In genomic region chr5:144558481-144558880, GRCm38 (mm10) we compare ENCODE assay signal across 32 mouse cellular contexts. TPM values are rescaled to one million over a fixed set of nuclear protein-coding genes. Genes with fewer than 3 reads are reported as not detected.
DNase-seq lines count a peak whose midpoint lies in the region; ATAC-seq and TF ChIP-seq lines count a peak whose summit lies in the region.
"Had no signal": no experiment of that assay in that cellular context is flagged by ENCODE, and none has a peak within 500 bp of the region (broad histone marks: within the 10 kb centered on the region; RNA-seq: fewer than 3 reads in every experiment).

No protein-coding gene starts in this region.

- no peak overlapping the region for H3K4me2 ChIP-seq in hindbrain, embryonic 14.5 days (replicated peaks)
- H3K4me2 ChIP-seq in hindbrain, embryonic 11.5 days (replicated peaks; ENCODE audit: low read depth, low read length): no peak overlapping the region
- no peak overlapping the region for H3K4me2 ChIP-seq in midbrain, postnatal 0 days (ENCODE audit: low read depth, low read length, poor library complexity, severe bottlenecking)
- no peak overlapping the region for H3K4me2 ChIP-seq in midbrain, embryonic 11.5 days
- H3K4me2 ChIP-seq: embryonic facial prominence, embryonic 12.5 days; heart, embryonic 12.5 days; limb, embryonic 13.5 days; liver, embryonic 11.5 days; lung, embryonic 15.5 days had no signal

- ATAC-seq in hindbrain, embryonic 14.5 days (ENCODE audit: low FRiP score): no peak
- ATAC-seq in hindbrain, embryonic 11.5 days (ENCODE audit: low FRiP score): no peak
- no peak for ATAC-seq in midbrain, postnatal 0 days (ENCODE audit: low FRiP score)
- no peak for ATAC-seq in midbrain, embryonic 11.5 days (ENCODE audit: low FRiP score)
- ATAC-seq: intestine, postnatal 0 days had no signal

- TF ChIP-seq CTCF in midbrain, postnatal 0 days (IDR thresholded peaks at IDR 0.05): no peak

- no peaks in the 10 kb centered on the region for H3K36me3 ChIP-seq in hindbrain, embryonic 14.5 days (replicated peaks; ENCODE audit: control insufficient read depth, insufficient read depth)
- H3K36me3 ChIP-seq in hindbrain, embryonic 11.5 days (ENCODE audit: control insufficient read depth, insufficient read depth, low read length): no peaks in the 10 kb centered on the region
- no peaks in the 10 kb centered on the region for H3K36me3 ChIP-seq in midbrain, postnatal 0 days (ENCODE audit: insufficient read depth, low read length)
- H3K36me3 ChIP-seq in midbrain, embryonic 11.5 days (ENCODE audit: control insufficient read depth, insufficient read depth, low read length): no peaks in the 10 kb centered on the region
- H3K36me3 ChIP-seq: embryonic facial prominence, embryonic 12.5 days; G1E; heart, embryonic 12.5 days; limb, embryonic 13.5 days; lung, embryonic 15.5 days had no signal

- no peaks in the 10 kb centered on the region for H3K9me3 ChIP-seq in hindbrain, embryonic 14.5 days (ENCODE audit: control insufficient read depth, low read length)
- no peaks in the 10 kb centered on the region for H3K9me3 ChIP-seq in hindbrain, embryonic 11.5 days (ENCODE audit: control insufficient read depth, low read length)
- H3K9me3 ChIP-seq in midbrain, postnatal 0 days (ENCODE audit: low read length): no peaks in the 10 kb centered on the region
- H3K9me3 ChIP-seq in midbrain, embryonic 11.5 days (ENCODE audit: control insufficient read depth, low read length): no peaks in the 10 kb centered on the region
- H3K9me3 ChIP-seq: embryonic facial prominence, embryonic 12.5 days; heart, embryonic 12.5 days; limb, embryonic 13.5 days; lung, embryonic 15.5 days; midbrain, embryonic 10.5 days had no signal

- H3K4me1 ChIP-seq in hindbrain, embryonic 14.5 days (replicated peaks; ENCODE audit: control insufficient read depth, insufficient read depth, low read length): peaks cover 18% of the 10 kb centered on the region
- peaks cover 3% of the 10 kb centered on the region; the same call in 1 of the 2 replicates for H3K4me1 ChIP-seq in hindbrain, embryonic 11.5 days (replicated peaks; ENCODE audit: control insufficient read depth, insufficient read depth, low read length)
- H3K4me1 ChIP-seq in midbrain, postnatal 0 days (ENCODE audit: insufficient read depth, low read length): no peaks in the 10 kb centered on the region
- peaks cover 10% of the 10 kb centered on the region; the same call in 1 of the 2 replicates for H3K4me1 ChIP-seq in midbrain, embryonic 11.5 days (ENCODE audit: control insufficient read depth, insufficient read depth, low read length)
- H3K4me1 ChIP-seq: embryonic facial prominence, embryonic 12.5 days; heart, embryonic 12.5 days; lung, embryonic 15.5 days had no signal

- no peak overlapping the region for H3K4me3 ChIP-seq in hindbrain, embryonic 14.5 days (replicated peaks; ENCODE audit: low read length)
- no peak overlapping the region for H3K4me3 ChIP-seq in hindbrain, embryonic 11.5 days (ENCODE audit: low read depth, low read length)
- H3K4me3 ChIP-seq in midbrain, postnatal 0 days (ENCODE audit: low read depth, low read length): no peak overlapping the region
- no peak overlapping the region for H3K4me3 ChIP-seq in midbrain, embryonic 11.5 days (ENCODE audit: low read depth, low read length)
- H3K4me3 ChIP-seq: embryonic facial prominence, embryonic 12.5 days; heart, adult 2 months; heart, embryonic 12.5 days; left cerebral cortex, adult 2 months; limb, embryonic 13.5 days; lung, embryonic 15.5 days; midbrain, embryonic 10.5 days had no signal

- peak; percentile 44 to 62 for DNase-seq in cerebellum, postnatal 14 days
- no peak for DNase-seq in cerebellum, adult 11-12 months
- no peak for DNase-seq in hindbrain, embryonic 14.5 days (ENCODE audit: low spot score)
- DNase-seq in hindbrain, embryonic 11.5 days (ENCODE audit: low spot score): no peak
- DNase-seq in midbrain, postnatal 0 days (ENCODE audit: low spot score): peak; percentile 45
- DNase-seq in midbrain, embryonic 11.5 days (ENCODE audit: low spot score, missing footprints): no peak
- no peak for DNase-seq in embryo, embryonic 10 days (ENCODE audit: low spot score)
- DNase-seq: adrenal gland, adult 8-10 months; cerebellum, adult 11 months; embryo, embryonic 11 days; heart, adult 2 months; heart, postnatal 4 days; kidney, adult 9 months; kidney, postnatal 10 days; layer of hippocampus, adult 9-11 months; right cerebral cortex, adult 18-20 months; thymus, adult 18-20 months; thymus, postnatal 25 days had no signal

- 0 out of 2 replicates have a peak overlapping the region, but pooled peaks have one; percentile 5 for H3K27ac ChIP-seq in hindbrain, embryonic 14.5 days
- no peak overlapping the region for H3K27ac ChIP-seq in hindbrain, embryonic 11.5 days (ENCODE audit: low read depth, low read length)
- H3K27ac ChIP-seq in midbrain, postnatal 0 days (ENCODE audit: low read depth, low read length): no peak overlapping the region
- no peak overlapping the region for H3K27ac ChIP-seq in midbrain, embryonic 11.5 days (ENCODE audit: low read depth, low read length)
- H3K27ac ChIP-seq: embryonic facial prominence, embryonic 12.5 days; heart, adult 2 months; left cerebral cortex, adult 2 months; limb, embryonic 13.5 days; lung, embryonic 15.5 days; midbrain, embryonic 10.5 days; stomach, postnatal 0 days had no signal

- H3K27me3 ChIP-seq in hindbrain, embryonic 14.5 days (ENCODE audit: control insufficient read depth, insufficient read depth, low read length): no peaks in the 10 kb centered on the region; the same call in 1 of the 2 replicates
- no peaks in the 10 kb centered on the region for H3K27me3 ChIP-seq in hindbrain, embryonic 11.5 days (ENCODE audit: control insufficient read depth, insufficient read depth, low read length)
- no peaks in the 10 kb centered on the region for H3K27me3 ChIP-seq in midbrain, postnatal 0 days (ENCODE audit: insufficient read depth, low read length)
- no peaks in the 10 kb centered on the region; the same call in 1 of the 2 replicates for H3K27me3 ChIP-seq in midbrain, embryonic 11.5 days (ENCODE audit: control insufficient read depth, insufficient read depth, low read length)
- H3K27me3 ChIP-seq: embryonic facial prominence, embryonic 12.5 days; heart, embryonic 12.5 days; limb, embryonic 13.5 days; lung, embryonic 15.5 days had no signal

- no peak overlapping the region for H3K9ac ChIP-seq in hindbrain, embryonic 14.5 days
- H3K9ac ChIP-seq in hindbrain, embryonic 11.5 days (ENCODE audit: low read depth, low read length): no peak overlapping the region
- no peak overlapping the region for H3K9ac ChIP-seq in midbrain, postnatal 0 days (replicated peaks; ENCODE audit: low read length, poor library complexity, severe bottlenecking)
- H3K9ac ChIP-seq in midbrain, embryonic 11.5 days (ENCODE audit: low read length): no peak overlapping the region
- H3K9ac ChIP-seq: embryonic facial prominence, embryonic 12.5 days; heart, embryonic 12.5 days; limb, embryonic 13.5 days; lung, embryonic 15.5 days had no signal

RNA-seq across cellular contexts. Expression of gene Nptx2, which starts 12.8 kb away (rescaled TPM):
- 8.1 and 9.3 TPM in 2 replicates for polyA plus RNA-seq in hindbrain, embryonic 14.5 days (2014; fragmentation: Nextera tagmentation; extraction: Ambion mirVana)
- 2.4 and 2.6 TPM in 2 replicates for polyA plus RNA-seq in hindbrain, embryonic 11.5 days (2014; fragmentation: Nextera tagmentation; extraction: Ambion mirVana)
- 45.0 and 45.8 TPM in 2 replicates for total RNA-seq in midbrain, postnatal 0 days (2014; rRNA removed)
- polyA plus RNA-seq in midbrain, postnatal 0 days (2015; fragmentation: Nextera tagmentation; extraction: Ambion mirVana): 14.0 and 14.2 TPM in 2 replicates
- 1.8 and 1.9 TPM in 2 replicates for polyA plus RNA-seq in midbrain, embryonic 11.5 days (2014; fragmentation: Nextera tagmentation; extraction: Ambion mirVana)
- total RNA-seq: G1E; gastrocnemius, adult 8-10 months; megakaryocyte progenitor cell, adult 5-6 weeks; monocyte, adult 5-6 weeks had no signal
- polyA plus RNA-seq: G1E; heart, postnatal 0 days had no signal

Comparison
In these comparisons a context has a peak if more than half of its experiments do, and no peak if none do; other contexts are left out.
1. DNase-seq: peak in cerebellum, postnatal 14 days (2 of 2) and midbrain, postnatal 0 days (single experiment); none in cerebellum, adult 11-12 months (single experiment), hindbrain, embryonic 14.5 days (single experiment), hindbrain, embryonic 11.5 days (single experiment), midbrain, embryonic 11.5 days (single experiment) and embryo, embryonic 10 days (single experiment).